Mouse (Mus musculus): ENCODE results near the gene Rab39b.

The Rab39b gene

GRCm38 (mm10) chrX:75577582-75578324, at the start of gene Rab39b:
TSS of gene Rab39b (minus strand) at chrX:75578231.
- DNase-seq (ENCODE audit: low read depth, low spot score): peak; percentile 34

GRCm38 (mm10) chrX:75578539-75578938, 508 bp upstream of the Rab39b start:
- no peak for DNase-seq (ENCODE audit: low read depth, low spot score)
